Mouse (Mus musculus): ENCODE data around the gene Rnf121.

DNA sequence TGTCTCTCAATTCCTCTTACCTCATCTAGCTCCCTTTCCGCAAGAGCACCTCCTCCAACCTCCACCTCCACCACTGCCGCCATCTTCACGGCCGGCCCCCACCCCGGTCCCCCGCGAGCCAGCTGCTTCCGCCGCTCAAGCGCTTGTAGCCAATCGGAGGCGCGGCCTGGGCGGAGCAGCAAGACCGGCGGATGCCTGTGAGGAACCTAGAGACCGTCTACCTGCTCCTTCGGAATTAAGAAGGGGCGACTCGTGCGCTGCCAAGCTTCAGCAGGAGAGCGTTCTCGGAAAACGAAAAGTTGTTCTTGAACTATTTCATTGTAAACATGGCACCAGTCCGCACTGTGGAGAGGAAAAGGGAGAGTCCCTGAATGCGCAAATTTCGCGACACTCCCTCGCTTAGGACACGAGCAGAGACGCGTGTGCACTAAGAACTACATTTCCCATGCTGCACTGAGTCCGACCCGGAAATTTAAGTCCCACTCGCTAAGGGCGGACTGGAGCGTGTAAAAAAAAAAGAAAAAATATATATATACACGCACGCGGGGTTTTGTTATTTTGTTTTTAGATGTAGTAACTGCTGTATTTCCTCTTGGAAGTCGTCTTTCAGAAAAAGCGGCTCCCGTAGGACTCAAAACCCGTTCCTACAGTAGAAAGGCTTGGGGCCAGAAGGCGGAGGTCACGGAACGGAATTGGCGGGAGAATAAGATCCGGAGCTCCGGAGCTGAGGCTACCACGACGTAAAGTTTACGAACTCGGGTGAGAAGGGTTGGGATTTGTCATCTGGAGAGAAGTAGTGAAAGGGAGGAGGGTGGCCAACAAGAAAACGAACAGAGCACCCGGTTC, at the start of gene Rnf121, which contains the start of the genes Xndc1 and Xntrpc:
- no peak for TF ChIP-seq CTCF (conservative IDR thresholded peaks at IDR 0.05; ENCODE audit: low read length)
- no peak for TF ChIP-seq POU5F1 (IDR thresholded peaks at IDR 0.05; ENCODE audit: borderline replicate concordance, low read length)
- no peak for TF ChIP-seq NANOG (IDR thresholded peaks at IDR 0.05; ENCODE audit: borderline replicate concordance, low read length)
